Comparison of ENCODE assay signal across 27 mouse cellular contexts in genomic region chr7:101369666-101370065, GRCm38 (mm10). TPM values are rescaled to one million over a fixed set of nuclear protein-coding genes. Genes with fewer than 3 reads are reported as not detected.
A peak's percentile ranks its signal among the peaks of the same experiment; 100 is the strongest.
DNase-seq lines count a peak whose midpoint lies in the region; ATAC-seq and TF ChIP-seq lines count a peak whose summit lies in the region.
"Had no signal": no experiment of that assay in that cellular context is flagged by ENCODE, and none has a peak within 500 bp of the region (broad histone marks: within the 10 kb centered on the region; RNA-seq: fewer than 3 reads in every experiment).

No protein-coding gene starts in this region.

- ATAC-seq in midbrain, embryonic 11.5 days (ENCODE audit: low FRiP score), result no peak
- no peak for ATAC-seq in midbrain, postnatal 0 days (ENCODE audit: low FRiP score)
- ATAC-seq in neutrophil, adult 5-6 weeks (ENCODE audit: extremely low read depth, insufficient number of reproducible peaks, low FRiP score, poor library complexity, severe bottlenecking), result peak; percentile 39
- ATAC-seq: activated CD4-positive, CD25-positive, alpha-beta regulatory T cell, adult 4 months; CD4-positive, CD25-positive, alpha-beta regulatory T cell, adult 4 months; forebrain, embryonic 14.5 days; forebrain, embryonic 16.5 days; Patski had no signal

- H3K27me3 ChIP-seq in midbrain, embryonic 11.5 days (ENCODE audit: control insufficient read depth, insufficient read depth, low read length), result no peaks in the 10 kb centered on the region
- no peaks in the 10 kb centered on the region for H3K27me3 ChIP-seq in midbrain, postnatal 0 days (ENCODE audit: insufficient read depth, low read length)
- H3K27me3 ChIP-seq: CH12.LX; embryonic facial prominence, embryonic 13.5 days; embryonic facial prominence, embryonic 15.5 days; forebrain, embryonic 12.5 days; Patski had no signal

- no peaks in the 10 kb centered on the region for H3K9me3 ChIP-seq in midbrain, embryonic 11.5 days (ENCODE audit: control insufficient read depth, low read length)
- no peaks in the 10 kb centered on the region for H3K9me3 ChIP-seq in midbrain, postnatal 0 days (ENCODE audit: low read length)
- H3K9me3 ChIP-seq: embryonic facial prominence, embryonic 13.5 days; embryonic facial prominence, embryonic 15.5 days; forebrain, embryonic 10.5 days; forebrain, embryonic 12.5 days had no signal

- H3K27ac ChIP-seq in midbrain, embryonic 11.5 days (ENCODE audit: low read depth, low read length), result no peak overlapping the region
- no peak overlapping the region for H3K27ac ChIP-seq in midbrain, postnatal 0 days (ENCODE audit: low read depth, low read length)
- H3K27ac ChIP-seq: embryonic facial prominence, embryonic 13.5 days; embryonic facial prominence, embryonic 15.5 days; forebrain, embryonic 10.5 days; forebrain, embryonic 12.5 days had no signal

- no peaks in the 10 kb centered on the region for H3K36me3 ChIP-seq in midbrain, embryonic 11.5 days (ENCODE audit: control insufficient read depth, insufficient read depth, low read length)
- no peaks in the 10 kb centered on the region for H3K36me3 ChIP-seq in midbrain, postnatal 0 days (ENCODE audit: insufficient read depth, low read length)
- H3K36me3 ChIP-seq: embryonic facial prominence, embryonic 13.5 days; embryonic facial prominence, embryonic 15.5 days; forebrain, embryonic 10.5 days; forebrain, embryonic 12.5 days had no signal

- no peak overlapping the region for H3K4me3 ChIP-seq in midbrain, embryonic 11.5 days (ENCODE audit: low read depth, low read length)
- H3K4me3 ChIP-seq in midbrain, postnatal 0 days (ENCODE audit: low read depth, low read length), result no peak overlapping the region
- H3K4me3 ChIP-seq: embryonic facial prominence, embryonic 13.5 days; embryonic facial prominence, embryonic 15.5 days; erythroblast, embryonic 14.5 days; forebrain, embryonic 10.5 days; forebrain, embryonic 12.5 days had no signal

- WGBS in midbrain, embryonic 11.5 days, result 78% methylated on average over 7 of the region's 7 CpGs
- 83% methylated on average over 7 of the region's 7 CpGs for WGBS in midbrain, postnatal 0 days

- H3K9ac ChIP-seq in midbrain, embryonic 11.5 days (ENCODE audit: low read length), result no peak overlapping the region
- no peak overlapping the region for H3K9ac ChIP-seq in midbrain, postnatal 0 days (replicated peaks; ENCODE audit: low read length, poor library complexity, severe bottlenecking)
- H3K9ac ChIP-seq: embryonic facial prominence, embryonic 13.5 days; embryonic facial prominence, embryonic 15.5 days; forebrain, embryonic 12.5 days had no signal

- TF ChIP-seq CTCF in midbrain, postnatal 0 days (IDR thresholded peaks at IDR 0.05), result no peak

- H3K4me1 ChIP-seq in midbrain, embryonic 11.5 days (ENCODE audit: control insufficient read depth, insufficient read depth, low read length), result no peaks in the 10 kb centered on the region
- no peaks in the 10 kb centered on the region for H3K4me1 ChIP-seq in midbrain, postnatal 0 days (ENCODE audit: insufficient read depth, low read length)
- H3K4me1 ChIP-seq: embryonic facial prominence, embryonic 15.5 days; forebrain, embryonic 12.5 days had no signal

- DNase-seq in midbrain, embryonic 11.5 days (ENCODE audit: low spot score, missing footprints), result peak; percentile 57
- no peak for DNase-seq in midbrain, postnatal 0 days (ENCODE audit: low spot score)
- DNase-seq in B cell, adult 2 months, result peak; percentile 35 to 44
- no peak for DNase-seq in urinary bladder, postnatal 4 days (ENCODE audit: low spot score in 2 of 2)
- DNase-seq in lung, postnatal 10 days, result no peak
- DNase-seq: adrenal gland, adult 8-10 months; adrenal gland, postnatal 25 days; cerebellum, adult 11 months; cerebellum, adult 18-20 months; cerebellum, adult 8-10 months; cerebellum, adult 9-11 months; cerebellum, postnatal 14 days; cerebellum, postnatal 36 days; embryo, embryonic 11 days had no signal

- H3K4me2 ChIP-seq in midbrain, embryonic 11.5 days, result no peak overlapping the region
- no peak overlapping the region for H3K4me2 ChIP-seq in midbrain, postnatal 0 days (ENCODE audit: low read depth, low read length, poor library complexity, severe bottlenecking)
- H3K4me2 ChIP-seq: embryonic facial prominence, embryonic 13.5 days; embryonic facial prominence, embryonic 15.5 days; forebrain, embryonic 12.5 days had no signal

RNA-seq across cellular contexts. Expression of gene Arap1, which starts 21.8 kb away (rescaled TPM):
- 10.8 and 11.2 TPM in 2 replicates for polyA plus RNA-seq in midbrain, embryonic 11.5 days (2014; fragmentation: Nextera tagmentation; extraction: Ambion mirVana)
- total RNA-seq in midbrain, postnatal 0 days (2014; rRNA removed), result 12.3 and 30.0 TPM in 2 replicates
- 6.9 and 8.9 TPM in 2 replicates for polyA plus RNA-seq in midbrain, postnatal 0 days (2015; fragmentation: Nextera tagmentation; extraction: Ambion mirVana)
- total RNA-seq in neutrophil, adult 5-6 weeks (2017), result 331 and 365 TPM in 2 replicates

RNA-seq across cellular contexts. Expression of gene Gm45837, which starts 41.0 kb away (rescaled TPM):
- not detected in 2 replicates for polyA plus RNA-seq in midbrain, embryonic 11.5 days (2014; fragmentation: Nextera tagmentation; extraction: Ambion mirVana)
- total RNA-seq in midbrain, postnatal 0 days (2014; rRNA removed), result not detected in 2 replicates
- polyA plus RNA-seq in midbrain, postnatal 0 days (2015; fragmentation: Nextera tagmentation; extraction: Ambion mirVana), result 0.71 TPM in 1 of 2 replicates, not detected in the other
- total RNA-seq in neutrophil, adult 5-6 weeks (2017), result 7.8 and 27.3 TPM in 2 replicates
- total RNA-seq: G1E had no signal
- polyA plus RNA-seq: erythroblast, embryonic 14.5 days; forebrain, embryonic 10.5 days; forebrain, embryonic 12.5 days; forebrain, embryonic 14.5 days; forebrain, embryonic 16.5 days had no signal

RNA-seq across cellular contexts. Expression of gene Pde2a, which starts 51.8 kb away (rescaled TPM):
- polyA plus RNA-seq in midbrain, embryonic 11.5 days (2014; fragmentation: Nextera tagmentation; extraction: Ambion mirVana), result 11.1 and 13.0 TPM in 2 replicates
- total RNA-seq in midbrain, postnatal 0 days (2014; rRNA removed), result 49.6 and 53.9 TPM in 2 replicates
- 31.4 and 33.8 TPM in 2 replicates for polyA plus RNA-seq in midbrain, postnatal 0 days (2015; fragmentation: Nextera tagmentation; extraction: Ambion mirVana)
- 56.0 and 68.1 TPM in 2 replicates for total RNA-seq in neutrophil, adult 5-6 weeks (2017)
- polyA plus RNA-seq: G1E had no signal

RNA-seq across cellular contexts. Expression of gene Stard10, which starts 52.8 kb away (rescaled TPM):
- 5.3 and 5.7 TPM in 2 replicates for polyA plus RNA-seq in midbrain, embryonic 11.5 days (2014; fragmentation: Nextera tagmentation; extraction: Ambion mirVana)
- 21.5 and 47.7 TPM in 2 replicates for total RNA-seq in midbrain, postnatal 0 days (2014; rRNA removed)
- polyA plus RNA-seq in midbrain, postnatal 0 days (2015; fragmentation: Nextera tagmentation; extraction: Ambion mirVana), result 11.0 and 12.1 TPM in 2 replicates
- 14.3 and 27.9 TPM in 2 replicates for total RNA-seq in neutrophil, adult 5-6 weeks (2017)
- total RNA-seq: G1E had no signal

Comparison
In these comparisons a context has a peak if more than half of its experiments do, and no peak if none do; other contexts are left out.
1. DNase-seq: peak in midbrain, embryonic 11.5 days (single experiment) and B cell, adult 2 months (2 of 2); none in midbrain, postnatal 0 days (single experiment), urinary bladder, postnatal 4 days (0 of 2) and lung, postnatal 10 days (single experiment).
2. RNA of gene Arap1, which starts 21.8 kb away (total RNA-seq): 331 to 365 TPM in neutrophil, adult 5-6 weeks; 12.3 to 30.0 TPM in midbrain, postnatal 0 days; every median in the first group is over 10 times any median in the second.